Mouse (Mus musculus) neural tube, embryonic 13.5 days (tissue): ENCODE results near the gene Gm20388. TPM values are rescaled to one million over a fixed set of nuclear protein-coding genes. Genes with fewer than 3 reads are reported as not detected.

ENCODE experiments used
- ATAC-seq: fragments of 200-750 bp; cut with Nextera tagmentation; 2 replicates; pipeline ENCODE4 v1.8.0; 2017; ENCODE audit warnings: low read depth, mild to moderate bottlenecking, moderate TSS enrichment, moderate library complexity
- H3K27ac ChIP-seq: fragments of 300-500 bp; sonication (generic); replicated peaks from 2 replicates; pipeline ENCODE4 v1.5.1; 2015; ENCODE audit warnings: moderate library complexity, mild to moderate bottlenecking, inconsistent platforms
- H3K27me3 ChIP-seq: fragments of 300-500 bp; sonication (generic); 2 replicates; pipeline ENCODE4 v1.6.1; 2015; ENCODE audit warnings: mild to moderate bottlenecking, inconsistent platforms
- H3K36me3 ChIP-seq: fragments of 300-500 bp; sonication (generic); 2 replicates; pipeline ENCODE4 v1.6.1; 2015; ENCODE audit warnings: mild to moderate bottlenecking, inconsistent platforms
- H3K4me1 ChIP-seq: fragments of 300-500 bp; sonication (generic); replicated peaks from 2 replicates; pipeline ENCODE4 v1.6.1; 2015; ENCODE audit warnings: inconsistent platforms
- H3K4me2 ChIP-seq: fragments of 300-500 bp; sonication (generic); 2 replicates; pipeline ENCODE4 v1.6.1; 2015; ENCODE audit warnings: inconsistent platforms, mild to moderate bottlenecking, moderate library complexity
- H3K4me3 ChIP-seq: fragments of 300-500 bp; sonication (generic); 2 replicates; pipeline ENCODE4 v1.5.1; 2015; ENCODE audit warnings: mild to moderate bottlenecking, inconsistent platforms
- H3K9ac ChIP-seq: fragments of 300-500 bp; sonication (generic); 2 replicates; pipeline ENCODE4 v1.6.1; 2015; ENCODE audit warnings: moderate library complexity, mild to moderate bottlenecking, inconsistent platforms
- H3K9me3 ChIP-seq: fragments of 300-500 bp; sonication (generic); 2 replicates; pipeline ENCODE4 v1.6.1; 2016; ENCODE audit warnings: inconsistent platforms
- WGBS: fragments of 180-500 bp; shearing (Covaris S2); methylation state at CpG from one replicate; pipeline ENCODE4 v1.1.7; 2015; 5-methylcytosine and 5-hydroxymethylcytosine counted together
- polyA plus RNA-seq: library from polyadenylated mRNA; unstranded; fragments of >200 nt; fragmentation: Nextera tagmentation; extraction: Ambion mirVana; gene quantifications from 2 replicates; pipeline ENCODE4 v1.2.1, GENCODE M21; 2015

Gene Gm20388
- polyA plus RNA-seq, 1 experiment from 2014 or later, result 0.27 TPM

GRCm38 (mm10) chr8:120493508-120494464, 583.1 kb downstream of the Gm20388 start:
- H3K9ac ChIP-seq, result peak overlapping the region; percentile 93

GRCm38 (mm10) chr8:120494903-120495302, 584.3 kb downstream of the Gm20388 start:
- H3K27me3 ChIP-seq, result no peaks in the 10 kb centered on the region
- 14% methylated on average over 15 of the region's 15 CpGs for WGBS
- H3K27ac ChIP-seq, result peak overlapping the region; percentile 79
- H3K4me3 ChIP-seq, result peak overlapping the region; percentile 96
- no peaks in the 10 kb centered on the region for H3K9me3 ChIP-seq
- no peaks in the 10 kb centered on the region for H3K36me3 ChIP-seq
- H3K4me2 ChIP-seq, result peak overlapping the region; percentile 91
- H3K4me1 ChIP-seq, result peaks cover 98% of the 10 kb centered on the region
- ATAC-seq, result peak; percentile 32; the same call in 1 of the 2 replicates
- peak overlapping the region; percentile 93 for H3K9ac ChIP-seq

More at GRCm38 (mm10) chr8:120493508-120494464, 583.1 kb downstream of the Gm20388 start:
- H3K4me3 ChIP-seq, result peak overlapping the region; percentile 96
- no peaks in the 10 kb centered on the region for H3K9me3 ChIP-seq
- no peaks in the 10 kb centered on the region for H3K36me3 ChIP-seq
- H3K4me1 ChIP-seq, result peaks cover 93% of the 10 kb centered on the region
- H3K27ac ChIP-seq, result peak overlapping the region; percentile 79
- H3K4me2 ChIP-seq, result peak overlapping the region; percentile 91
- 40% methylated on average over 16 of the region's 16 CpGs for WGBS
- no peaks in the 10 kb centered on the region for H3K27me3 ChIP-seq
- ATAC-seq, result no peak

GRCm38 (mm10) chr8:120495461-120495860, 584.8 kb downstream of the Gm20388 start:
- H3K27me3 ChIP-seq, result no peaks in the 10 kb centered on the region
- H3K36me3 ChIP-seq, result no peaks in the 10 kb centered on the region
- no peaks in the 10 kb centered on the region for H3K9me3 ChIP-seq
- H3K4me2 ChIP-seq, result peak overlapping the region; percentile 91
- 0 out of 2 replicates have a peak overlapping the region, but pooled peaks have one; percentile 23 for H3K27ac ChIP-seq
- peaks cover 98% of the 10 kb centered on the region for H3K4me1 ChIP-seq
- no peak for ATAC-seq
- H3K9ac ChIP-seq, result 0 out of 2 replicates have a peak overlapping the region, but pooled peaks have one; percentile 93
- 0 out of 2 replicates have a peak overlapping the region, but pooled peaks have one; percentile 96 for H3K4me3 ChIP-seq
- WGBS, result 49% methylated on average over 5 of the region's 5 CpGs

GRCm38 (mm10) chr8:120496478-120496877, 585.8 kb downstream of the Gm20388 start:
- Histone ChIP-seq H3K27me3 (no peaks in the 10 kb centered on the region), H3K9me3 (no peaks in the 10 kb centered on the region), H3K4me3 (no peak overlapping the region), H3K9ac (no peak overlapping the region), H3K27ac (0 out of 2 replicates have a peak overlapping the region, but pooled peaks have one; percentile 9), H3K36me3 (no peaks in the 10 kb centered on the region), H3K4me1 (peaks cover 98% of the 10 kb centered on the region), H3K4me2 (no peak overlapping the region)
- 96% methylated on average over 15 of the region's 15 CpGs for WGBS
- ATAC-seq, result no peak

GRCm38 (mm10) chr8:120497503-120497946, 586.9 kb downstream of the Gm20388 start:
- Histone ChIP-seq H3K4me3 (no peak overlapping the region), H3K9me3 (no peaks in the 10 kb centered on the region), H3K36me3 (no peaks in the 10 kb centered on the region), H3K4me2 (peak overlapping the region; percentile 44), H3K27me3 (no peaks in the 10 kb centered on the region), H3K9ac (peak overlapping the region; percentile 52), H3K4me1 (peaks cover 98% of the 10 kb centered on the region), H3K27ac (peak overlapping the region; percentile 70)
- 11% methylated on average over 11 of the region's 11 CpGs for WGBS
- ATAC-seq, result no peak

- no peak for ATAC-seq
- Histone ChIP-seq H3K9me3 (no peaks in the 10 kb centered on the region), H3K4me3 (peak overlapping the region; percentile 8; the same call in 1 of the 2 replicates)
Observed at GRCm38 (mm10) chr8:120498349-120498831, 587.7 kb downstream of the Gm20388 start.

DNA sequence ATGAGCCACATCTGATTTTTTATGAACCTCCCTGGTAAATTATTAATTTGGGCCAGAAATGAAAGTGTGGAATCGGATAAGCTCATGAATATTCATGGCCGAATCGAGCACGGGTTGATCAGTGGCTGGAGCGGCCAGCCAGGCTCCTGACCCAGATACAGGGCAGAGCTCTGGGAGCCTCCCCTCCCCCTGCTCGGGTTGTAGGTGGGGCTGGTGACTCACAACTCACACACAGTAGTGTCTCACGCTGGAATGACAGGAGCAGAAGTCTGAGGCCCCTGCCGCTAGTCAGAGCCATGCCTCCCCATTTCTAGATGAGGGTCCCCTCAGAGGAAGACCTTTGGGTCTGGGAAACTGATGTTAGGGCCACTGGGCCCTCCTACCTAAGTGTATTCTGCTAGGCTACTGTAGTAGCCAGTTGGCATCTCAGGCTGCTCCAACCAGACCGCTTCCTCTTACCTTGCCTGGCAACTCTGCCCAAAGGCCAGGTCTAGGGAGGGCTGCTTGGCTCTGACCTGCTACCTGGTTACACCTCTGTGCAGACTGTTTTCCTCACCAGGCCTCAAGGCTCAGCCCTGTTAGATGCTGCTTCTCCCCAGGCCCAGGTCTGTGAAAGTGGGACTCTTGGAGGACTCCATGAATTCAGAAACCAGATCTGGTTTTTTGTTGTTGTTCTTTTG, 588.4 kb downstream of the Gm20388 start:
- peak overlapping the region; percentile 8; the same call in 1 of the 2 replicates for H3K4me3 ChIP-seq

More at GRCm38 (mm10) chr8:120498349-120498831, 587.7 kb downstream of the Gm20388 start:
- peaks cover 98% of the 10 kb centered on the region for H3K4me1 ChIP-seq
- H3K9ac ChIP-seq, result peak overlapping the region; percentile 52
- 11% methylated on average over 4 of the region's 4 CpGs for WGBS
- H3K4me2 ChIP-seq, result peak overlapping the region; percentile 44
- peak overlapping the region; percentile 70 for H3K27ac ChIP-seq
- H3K27me3 ChIP-seq, result no peaks in the 10 kb centered on the region
- H3K36me3 ChIP-seq, result no peaks in the 10 kb centered on the region

DNA sequence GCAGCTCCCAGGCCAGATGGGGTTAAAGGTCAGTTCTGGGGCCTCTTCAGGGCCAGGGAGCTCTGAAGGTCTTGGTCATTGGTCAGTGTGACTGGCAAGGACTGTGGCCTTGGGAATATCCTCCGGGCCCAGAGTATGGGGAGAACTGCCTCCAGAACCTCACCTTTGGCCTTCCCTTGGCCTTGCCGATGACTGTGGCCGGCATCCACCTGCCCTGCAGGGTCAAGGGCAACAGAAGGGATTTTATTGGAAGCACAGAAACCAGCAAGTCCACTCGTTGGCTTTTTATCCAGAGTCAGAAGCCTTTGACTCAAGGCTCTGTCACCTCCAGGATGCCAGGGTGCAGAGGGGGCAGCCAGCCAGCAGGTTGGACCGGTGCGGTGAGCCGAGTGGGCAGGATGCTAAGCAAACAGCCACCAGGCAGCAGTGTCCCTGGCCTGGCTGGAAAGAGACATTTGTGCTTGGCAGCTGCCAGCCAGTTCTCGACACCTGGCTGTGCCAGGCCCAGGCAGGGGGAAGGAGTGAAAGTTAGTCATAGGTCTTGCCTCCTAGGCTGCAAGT, 590.1 kb downstream of the Gm20388 start:
- H3K4me1 ChIP-seq, result peaks cover 98% of the 10 kb centered on the region
- 0 out of 2 replicates have a peak overlapping the region, but pooled peaks have one; percentile 14 for H3K9ac ChIP-seq
- no peak for ATAC-seq
- H3K9me3 ChIP-seq, result no peaks in the 10 kb centered on the region
- H3K27ac ChIP-seq, result 0 out of 2 replicates have a peak overlapping the region, but pooled peaks have one; percentile 18
- H3K4me2 ChIP-seq, result 0 out of 2 replicates have a peak overlapping the region, but pooled peaks have one; percentile 5
- 69% methylated on average over 8 of the region's 8 CpGs for WGBS
- no peaks in the 10 kb centered on the region for H3K36me3 ChIP-seq
- no peak overlapping the region for H3K4me3 ChIP-seq
- no peaks in the 10 kb centered on the region for H3K27me3 ChIP-seq

More for the DNA sequence above, 588.4 kb downstream of the Gm20388 start:
- Histone ChIP-seq H3K36me3 (no peaks in the 10 kb centered on the region), H3K4me2 (peak overlapping the region; percentile 44), H3K4me1 (peaks cover 98% of the 10 kb centered on the region), H3K9me3 (no peaks in the 10 kb centered on the region), H3K27me3 (no peaks in the 10 kb centered on the region), H3K27ac (peak overlapping the region; percentile 70), H3K9ac (peak overlapping the region; percentile 52)
- no peak for ATAC-seq
- 17% methylated on average over 9 of the region's 9 CpGs for WGBS

GRCm38 (mm10) chr8:120501426-120501825, 590.8 kb downstream of the Gm20388 start:
- 87% methylated on average over 5 of the region's 5 CpGs for WGBS
- Histone ChIP-seq H3K9ac (no peak overlapping the region), H3K27me3 (no peaks in the 10 kb centered on the region), H3K4me2 (no peak overlapping the region), H3K27ac (no peak overlapping the region), H3K9me3 (no peaks in the 10 kb centered on the region), H3K4me1 (peaks cover 98% of the 10 kb centered on the region), H3K36me3 (no peaks in the 10 kb centered on the region), H3K4me3 (no peak overlapping the region)
- ATAC-seq, result no peak

GRCm38 (mm10) chr8:120502428-120502827, 591.8 kb downstream of the Gm20388 start:
- Histone ChIP-seq H3K27ac (no peak overlapping the region), H3K36me3 (no peaks in the 10 kb centered on the region), H3K9me3 (no peaks in the 10 kb centered on the region), H3K27me3 (no peaks in the 10 kb centered on the region), H3K4me2 (no peak overlapping the region), H3K9ac (no peak overlapping the region), H3K4me1 (peaks cover 98% of the 10 kb centered on the region), H3K4me3 (no peak overlapping the region)
- no peak for ATAC-seq
- 61% methylated on average over 5 of the region's 5 CpGs for WGBS
